Comparison of ENCODE assay signal across 21 mouse cellular contexts in the genomic region with DNA sequence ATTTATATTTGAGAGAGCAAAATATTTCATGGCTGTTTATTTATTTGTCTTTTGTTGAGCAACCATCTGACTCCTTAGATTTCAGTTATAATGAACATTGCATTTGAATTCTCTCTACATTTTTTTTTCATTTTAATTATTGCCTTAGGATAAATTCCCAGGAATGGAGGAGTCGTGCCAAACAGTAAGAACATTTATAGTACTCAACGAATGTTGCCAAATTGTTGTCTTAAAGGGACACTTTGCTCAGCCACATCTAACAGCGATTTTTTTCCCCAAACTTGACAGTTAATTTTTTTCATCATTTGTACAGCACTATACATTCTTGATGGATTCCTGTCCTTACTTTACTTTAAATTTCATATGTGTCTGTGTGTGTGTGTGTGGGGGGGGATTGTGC. TPM values are rescaled to one million over a fixed set of nuclear protein-coding genes. Genes with fewer than 3 reads are reported as not detected.
DNase-seq lines count a peak whose midpoint lies in the region; ATAC-seq and TF ChIP-seq lines count a peak whose summit lies in the region.
"Had no signal": no experiment of that assay in that cellular context is flagged by ENCODE, and none has a peak within 500 bp of the region (broad histone marks: within the 10 kb centered on the region; RNA-seq: fewer than 3 reads in every experiment).

No protein-coding gene starts in this region.

- TF ChIP-seq CTCF in heart, adult 2 months (IDR thresholded peaks at IDR 0.05), result no peak
- TF ChIP-seq CTCF in kidney, postnatal 0 days (IDR thresholded peaks at IDR 0.05; ENCODE audit: low read depth), result no peak
- no peak for TF ChIP-seq CTCF in stomach, postnatal 0 days (IDR thresholded peaks at IDR 0.05; ENCODE audit: low read depth)

- no peak overlapping the region for H3K4me3 ChIP-seq in heart, adult 2 months
- H3K4me3 ChIP-seq in kidney, postnatal 0 days (replicated peaks; ENCODE audit: low read depth, low read length), result no peak overlapping the region
- H3K4me3 ChIP-seq in kidney, embryonic 16.5 days (ENCODE audit: low read length), result no peak overlapping the region
- H3K4me3 ChIP-seq in midbrain, embryonic 11.5 days (ENCODE audit: low read depth, low read length), result no peak overlapping the region
- no peak overlapping the region for H3K4me3 ChIP-seq in midbrain, embryonic 14.5 days (replicated peaks; ENCODE audit: low read depth, low read length)
- H3K4me3 ChIP-seq in stomach, postnatal 0 days (ENCODE audit: low read depth, low read length), result no peak overlapping the region
- H3K4me3 ChIP-seq: embryonic facial prominence, embryonic 10.5 days; embryonic facial prominence, embryonic 12.5 days; forebrain, embryonic 13.5 days; forebrain, embryonic 15.5 days had no signal

- ATAC-seq in kidney, postnatal 0 days (replicated peaks; ENCODE audit: low FRiP score, low read depth), result no peak
- no peak for ATAC-seq in kidney, embryonic 16.5 days (ENCODE audit: low FRiP score, low TSS enrichment)
- no peak for ATAC-seq in midbrain, embryonic 11.5 days (ENCODE audit: low FRiP score)
- ATAC-seq in midbrain, embryonic 14.5 days (ENCODE audit: low FRiP score, low TSS enrichment), result no peak
- ATAC-seq in stomach, postnatal 0 days (ENCODE audit: low FRiP score, low TSS enrichment), result no peak
- ATAC-seq: forebrain, embryonic 13.5 days; forebrain, embryonic 15.5 days had no signal

- no peak for DNase-seq in heart, adult 2 months
- DNase-seq in heart, postnatal 10 days, result no peak
- peak; percentile 74 for DNase-seq in kidney, postnatal 0 days (ENCODE audit: low spot score)
- DNase-seq in midbrain, embryonic 11.5 days (ENCODE audit: low spot score, missing footprints), result peak; percentile 35
- no peak for DNase-seq in midbrain, embryonic 14.5 days
- DNase-seq in telencephalon, adult 2 months (ENCODE audit: low read depth, low spot score), result peak; percentile 24
- DNase-seq in stomach, postnatal 0 days (ENCODE audit: low spot score), result no peak
- DNase-seq: adrenal gland, adult 2 months; adrenal gland, postnatal 10 days; adrenal gland, postnatal 25 days; cerebellum, adult 11-12 months; cerebellum, adult 2 months; cerebellum, adult 9-10 months; cerebellum, postnatal 10 days; cerebellum, postnatal 25 days had no signal

- no peaks in the 10 kb centered on the region for H3K27me3 ChIP-seq in heart, adult 2 months (ENCODE audit: control insufficient read depth, insufficient read depth, low read length)
- H3K27me3 ChIP-seq in kidney, postnatal 0 days (ENCODE audit: insufficient read depth, low read length), result no peaks in the 10 kb centered on the region
- no peaks in the 10 kb centered on the region for H3K27me3 ChIP-seq in kidney, embryonic 16.5 days (ENCODE audit: insufficient read depth, low read length)
- H3K27me3 ChIP-seq in midbrain, embryonic 11.5 days (ENCODE audit: control insufficient read depth, insufficient read depth, low read length), result no peaks in the 10 kb centered on the region
- no peaks in the 10 kb centered on the region for H3K27me3 ChIP-seq in midbrain, embryonic 14.5 days (ENCODE audit: control insufficient read depth, insufficient read depth, low read length)
- H3K27me3 ChIP-seq in stomach, postnatal 0 days (ENCODE audit: control insufficient read depth, insufficient read depth, low read length), result no peaks in the 10 kb centered on the region
- H3K27me3 ChIP-seq: embryonic facial prominence, embryonic 12.5 days; forebrain, embryonic 13.5 days; forebrain, embryonic 15.5 days had no signal

- no peaks in the 10 kb centered on the region; the same call in 1 of the 2 replicates for H3K4me1 ChIP-seq in heart, adult 2 months (ENCODE audit: control insufficient read depth, insufficient read depth, low read length)
- no peaks in the 10 kb centered on the region for H3K4me1 ChIP-seq in kidney, postnatal 0 days (replicated peaks; ENCODE audit: insufficient read depth, low read length)
- H3K4me1 ChIP-seq in kidney, embryonic 16.5 days (ENCODE audit: insufficient read depth, low read length), result no peaks in the 10 kb centered on the region
- no peaks in the 10 kb centered on the region for H3K4me1 ChIP-seq in midbrain, embryonic 11.5 days (ENCODE audit: control insufficient read depth, insufficient read depth, low read length)
- no peaks in the 10 kb centered on the region for H3K4me1 ChIP-seq in midbrain, embryonic 14.5 days (ENCODE audit: control insufficient read depth, insufficient read depth, low read length)
- H3K4me1 ChIP-seq in stomach, postnatal 0 days (replicated peaks; ENCODE audit: control insufficient read depth, insufficient read depth), result no peaks in the 10 kb centered on the region
- H3K4me1 ChIP-seq: embryonic facial prominence, embryonic 10.5 days; embryonic facial prominence, embryonic 12.5 days; forebrain, embryonic 13.5 days; forebrain, embryonic 15.5 days had no signal

- H3K9me3 ChIP-seq in kidney, postnatal 0 days (replicated peaks; ENCODE audit: low read length), result no peaks in the 10 kb centered on the region
- H3K9me3 ChIP-seq in kidney, embryonic 16.5 days (ENCODE audit: low read length), result no peaks in the 10 kb centered on the region
- H3K9me3 ChIP-seq in midbrain, embryonic 11.5 days (ENCODE audit: control insufficient read depth, low read length), result no peaks in the 10 kb centered on the region
- H3K9me3 ChIP-seq in midbrain, embryonic 14.5 days (ENCODE audit: control insufficient read depth, low read length), result no peaks in the 10 kb centered on the region
- no peaks in the 10 kb centered on the region for H3K9me3 ChIP-seq in stomach, postnatal 0 days (ENCODE audit: control insufficient read depth, low read length)
- H3K9me3 ChIP-seq: embryonic facial prominence, embryonic 10.5 days; embryonic facial prominence, embryonic 12.5 days; forebrain, embryonic 13.5 days; forebrain, embryonic 15.5 days had no signal

- no peak overlapping the region for H3K4me2 ChIP-seq in kidney, postnatal 0 days (ENCODE audit: low read length)
- no peak overlapping the region for H3K4me2 ChIP-seq in kidney, embryonic 16.5 days (replicated peaks; ENCODE audit: low read depth, low read length)
- no peak overlapping the region for H3K4me2 ChIP-seq in midbrain, embryonic 11.5 days
- no peak overlapping the region for H3K4me2 ChIP-seq in midbrain, embryonic 14.5 days (ENCODE audit: low read length)
- no peak overlapping the region for H3K4me2 ChIP-seq in stomach, postnatal 0 days (replicated peaks; ENCODE audit: low read depth)
- H3K4me2 ChIP-seq: embryonic facial prominence, embryonic 12.5 days; forebrain, embryonic 13.5 days; forebrain, embryonic 15.5 days had no signal

- no peak for TF ChIP-seq POLR2A in heart, adult 2 months (IDR thresholded peaks at IDR 0.05; ENCODE audit: insufficient read depth, low read depth, low read length)

- no peaks in the 10 kb centered on the region for H3K36me3 ChIP-seq in heart, adult 2 months (ENCODE audit: control insufficient read depth, insufficient read depth, low read length)
- H3K36me3 ChIP-seq in kidney, postnatal 0 days (ENCODE audit: insufficient read depth, low read length), result no peaks in the 10 kb centered on the region
- no peaks in the 10 kb centered on the region for H3K36me3 ChIP-seq in kidney, embryonic 16.5 days (ENCODE audit: insufficient read depth, low read length)
- H3K36me3 ChIP-seq in midbrain, embryonic 11.5 days (ENCODE audit: control insufficient read depth, insufficient read depth, low read length), result no peaks in the 10 kb centered on the region
- H3K36me3 ChIP-seq in midbrain, embryonic 14.5 days (ENCODE audit: control insufficient read depth, insufficient read depth, low read length), result no peaks in the 10 kb centered on the region
- H3K36me3 ChIP-seq in stomach, postnatal 0 days (ENCODE audit: control insufficient read depth, insufficient read depth, low read length), result no peaks in the 10 kb centered on the region
- H3K36me3 ChIP-seq: embryonic facial prominence, embryonic 10.5 days; embryonic facial prominence, embryonic 12.5 days; forebrain, embryonic 15.5 days had no signal

- no peak for TF ChIP-seq EP300 in heart, adult 2 months (IDR thresholded peaks at IDR 0.05; ENCODE audit: insufficient read depth, low read depth, low read length)
- no peak for TF ChIP-seq EP300 in stomach, postnatal 0 days (optimal IDR thresholded peaks at IDR 0.05)

- H3K79me2 ChIP-seq in heart, adult 2 months (replicated peaks; ENCODE audit: control insufficient read depth, insufficient read depth, low read length), result no peaks in the 10 kb centered on the region

- WGBS in heart, adult 2 months, result 37% methylated on average over 3 of the region's 3 CpGs
- WGBS in kidney, postnatal 0 days, result 56% methylated on average over 3 of the region's 3 CpGs
- WGBS in kidney, embryonic 16.5 days, result 64% methylated on average over 3 of the region's 3 CpGs
- WGBS in midbrain, embryonic 11.5 days, result 82% methylated on average over 3 of the region's 3 CpGs
- 79% methylated on average over 3 of the region's 3 CpGs for WGBS in midbrain, embryonic 14.5 days
- WGBS in stomach, postnatal 0 days, result 57% methylated on average over 3 of the region's 3 CpGs

- H3K9ac ChIP-seq in heart, adult 2 months (ENCODE audit: low read depth, low read length), result no peak overlapping the region
- no peak overlapping the region for H3K9ac ChIP-seq in kidney, postnatal 0 days (ENCODE audit: low read depth, low read length)
- H3K9ac ChIP-seq in kidney, embryonic 16.5 days (replicated peaks; ENCODE audit: low read length), result no peak overlapping the region
- no peak overlapping the region for H3K9ac ChIP-seq in midbrain, embryonic 11.5 days (ENCODE audit: low read length)
- H3K9ac ChIP-seq in midbrain, embryonic 14.5 days (replicated peaks; ENCODE audit: low read length), result no peak overlapping the region
- no peak overlapping the region for H3K9ac ChIP-seq in stomach, postnatal 0 days (ENCODE audit: low read length)
- H3K9ac ChIP-seq: embryonic facial prominence, embryonic 12.5 days; forebrain, embryonic 13.5 days; forebrain, embryonic 15.5 days had no signal

- peak overlapping the region; percentile 33; the same call in 1 of the 2 replicates for H3K27ac ChIP-seq in heart, adult 2 months
- H3K27ac ChIP-seq in kidney, postnatal 0 days, result no peak overlapping the region
- H3K27ac ChIP-seq in kidney, embryonic 16.5 days (ENCODE audit: low read length), result no peak overlapping the region
- H3K27ac ChIP-seq in midbrain, embryonic 11.5 days (ENCODE audit: low read depth, low read length), result no peak overlapping the region
- no peak overlapping the region for H3K27ac ChIP-seq in midbrain, embryonic 14.5 days (replicated peaks; ENCODE audit: low read depth, low read length)
- no peak overlapping the region for H3K27ac ChIP-seq in stomach, postnatal 0 days (replicated peaks)
- H3K27ac ChIP-seq: embryonic facial prominence, embryonic 10.5 days; embryonic facial prominence, embryonic 12.5 days; forebrain, embryonic 13.5 days; forebrain, embryonic 15.5 days had no signal

- intact Hi-C loops in heart, adult 2 months (cut with DNase I), result no loop called here
- intact Hi-C loops in heart, postnatal 10 days (cut with DNase I), result no loop called here

RNA-seq across cellular contexts. Expression of gene Grb14, which starts 47.4 kb away (rescaled TPM):
- total RNA-seq in heart, adult 2 months (2021), result 100 to 1,000 TPM; 191 to 208 TPM
- 71.1 and 91.0 TPM in 2 replicates for polyA plus RNA-seq in heart, adult 2 months (2012; rRNA removed)
- total RNA-seq in heart, postnatal 10 days (2021), result 100 to 1,000 TPM; 118 to 144 TPM
- polyA plus RNA-seq in kidney, postnatal 0 days (2015; fragmentation: Nextera tagmentation; extraction: Ambion mirVana), result 33.3 and 34.0 TPM in 2 replicates
- 34.4 and 35.6 TPM in 2 replicates for polyA plus RNA-seq in kidney, embryonic 16.5 days (2015; fragmentation: Nextera tagmentation; extraction: Ambion mirVana)
- polyA plus RNA-seq in midbrain, embryonic 11.5 days (2014; fragmentation: Nextera tagmentation; extraction: Ambion mirVana), result 5.7 and 6.8 TPM in 2 replicates
- polyA plus RNA-seq in midbrain, embryonic 14.5 days (2014; fragmentation: Nextera tagmentation; extraction: Ambion mirVana), result 26.4 and 32.6 TPM in 2 replicates
- 12.2 and 13.1 TPM in 2 replicates for polyA plus RNA-seq in stomach, postnatal 0 days (2015; fragmentation: Nextera tagmentation; extraction: Ambion mirVana)
- total RNA-seq: MEL had no signal

Comparison
In these comparisons a context has a peak if more than half of its experiments do, and no peak if none do; other contexts are left out.
1. DNase-seq: peak in kidney, postnatal 0 days (single experiment), midbrain, embryonic 11.5 days (single experiment) and telencephalon, adult 2 months (single experiment); none in heart, adult 2 months (0 of 2), heart, postnatal 10 days (0 of 2), midbrain, embryonic 14.5 days (single experiment) and stomach, postnatal 0 days (single experiment).